Mouse (Mus musculus): ENCODE data around the gene Ndufaf2. TPM values are rescaled to one million over a fixed set of nuclear protein-coding genes. Genes with fewer than 3 reads are reported as not detected.

The Ndufaf2 gene
- polyA plus RNA-seq, 1 experiment, result 0.84 TPM

GRCm38 (mm10) chr13:108185530-108185929 is 27.1 kb upstream of the Ndufaf2 start:
- H3K27me3 ChIP-seq (ENCODE audit: control insufficient read depth, insufficient read depth, low read length), result no peaks in the 10 kb centered on the region
- no peak overlapping the region for H3K27ac ChIP-seq (ENCODE audit: insufficient read depth, low read depth, low read length)
- WGBS, result 94% methylated on average over 3 of the region's 3 CpGs
- no peak overlapping the region for H3K4me3 ChIP-seq (ENCODE audit: low read depth, low read length)
- TF ChIP-seq POLR2A (IDR thresholded peaks at IDR 0.05; ENCODE audit: low read depth, low read length) (no peak), CTCF (IDR thresholded peaks at IDR 0.05; ENCODE audit: extremely low read depth, insufficient read length, insufficient replicate concordance, low read depth, low read length) (no peak)
- peaks cover 36% of the 10 kb centered on the region for H3K36me3 ChIP-seq (ENCODE audit: control insufficient read depth, insufficient read depth, low read length)
- no peaks in the 10 kb centered on the region for H3K4me1 ChIP-seq (ENCODE audit: control insufficient read depth, insufficient read depth, insufficient read length, low read length)

DNA sequence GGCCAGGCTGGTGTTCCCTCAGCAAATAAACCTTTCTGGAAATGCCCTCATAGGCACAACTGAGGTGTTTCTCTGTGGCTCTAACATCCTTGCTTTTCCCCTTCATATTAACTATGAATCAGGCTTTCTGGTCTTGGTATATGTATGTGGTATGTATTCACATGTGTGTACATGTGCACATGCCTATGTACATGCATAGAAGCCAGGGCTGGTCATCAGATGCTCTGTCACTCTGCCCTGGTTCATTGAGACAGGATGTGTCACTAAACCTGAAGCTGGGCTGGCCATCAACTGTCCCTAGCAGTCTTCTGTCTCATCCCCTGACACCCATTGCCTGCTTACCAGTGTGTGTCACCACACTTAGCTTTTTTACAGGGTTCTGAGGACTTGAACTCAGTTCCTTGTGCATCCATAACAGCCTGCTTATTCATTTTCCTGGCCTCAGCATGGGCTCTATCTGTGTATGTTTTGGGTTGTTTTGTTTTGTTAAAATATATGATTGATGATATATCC is 26.4 kb upstream of the Ndufaf2 start:
- Histone ChIP-seq H3K27me3 (ENCODE audit: control insufficient read depth, insufficient read depth, low read length) (no peaks in the 10 kb centered on the region), H3K27ac (ENCODE audit: insufficient read depth, low read depth, low read length) (no peak overlapping the region), H3K4me1 (ENCODE audit: control insufficient read depth, insufficient read depth, insufficient read length, low read length) (no peaks in the 10 kb centered on the region), H3K36me3 (ENCODE audit: control insufficient read depth, insufficient read depth, low read length) (peaks cover 39% of the 10 kb centered on the region), H3K4me3 (ENCODE audit: low read depth, low read length) (no peak overlapping the region)
- TF ChIP-seq POLR2A (IDR thresholded peaks at IDR 0.05; ENCODE audit: low read depth, low read length) (no peak), CTCF (IDR thresholded peaks at IDR 0.05; ENCODE audit: extremely low read depth, insufficient read length, insufficient replicate concordance, low read depth, low read length) (no peak)

DNA sequence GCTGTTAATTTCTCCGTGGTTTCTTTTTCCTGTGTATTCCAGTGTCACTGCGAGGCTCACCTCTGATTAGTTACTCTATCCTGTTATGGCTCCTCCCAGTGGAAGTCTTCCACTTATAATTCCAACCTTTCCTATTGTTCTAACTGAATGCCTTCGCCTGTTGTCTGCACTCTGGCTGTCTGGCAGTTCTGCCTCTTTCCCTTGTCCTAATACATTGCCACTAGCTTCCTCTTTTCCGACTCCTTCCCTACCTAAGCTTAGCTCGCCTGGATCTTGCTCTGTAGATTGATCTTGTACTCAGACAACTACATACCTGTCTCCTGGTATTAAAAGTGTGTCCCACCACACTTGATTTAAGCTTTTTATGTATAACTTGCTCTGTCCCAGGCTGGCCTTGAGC is 22.4 kb upstream of the Ndufaf2 start:
- 83% methylated on average over 5 of the region's 5 CpGs for WGBS

GRCm38 (mm10) chr13:108179618-108180017 is 21.2 kb upstream of the Ndufaf2 start:
- Histone ChIP-seq H3K4me1 (ENCODE audit: control insufficient read depth, insufficient read depth, insufficient read length, low read length) (no peaks in the 10 kb centered on the region), H3K27me3 (ENCODE audit: control insufficient read depth, insufficient read depth, low read length) (no peaks in the 10 kb centered on the region), H3K27ac (ENCODE audit: insufficient read depth, low read depth, low read length) (no peak overlapping the region), H3K36me3 (ENCODE audit: control insufficient read depth, insufficient read depth, low read length) (peaks cover 41% of the 10 kb centered on the region), H3K4me3 (ENCODE audit: low read depth, low read length) (no peak overlapping the region)
- 85% methylated on average over 8 of the region's 8 CpGs for WGBS
- TF ChIP-seq CTCF (IDR thresholded peaks at IDR 0.05; ENCODE audit: extremely low read depth, insufficient read length, insufficient replicate concordance, low read depth, low read length) (no peak), POLR2A (IDR thresholded peaks at IDR 0.05; ENCODE audit: low read depth, low read length) (no peak)

More for the DNA sequence above, 22.4 kb upstream of the Ndufaf2 start:
- TF ChIP-seq CTCF (IDR thresholded peaks at IDR 0.05; ENCODE audit: extremely low read depth, insufficient read length, insufficient replicate concordance, low read depth, low read length) (no peak), POLR2A (IDR thresholded peaks at IDR 0.05; ENCODE audit: low read depth, low read length) (no peak)
- H3K27me3 ChIP-seq (ENCODE audit: control insufficient read depth, insufficient read depth, low read length), result no peaks in the 10 kb centered on the region
- no peak overlapping the region for H3K27ac ChIP-seq (ENCODE audit: insufficient read depth, low read depth, low read length)
- H3K4me3 ChIP-seq (ENCODE audit: low read depth, low read length), result no peak overlapping the region
- no peaks in the 10 kb centered on the region for H3K4me1 ChIP-seq (ENCODE audit: control insufficient read depth, insufficient read depth, insufficient read length, low read length)
- peaks cover 45% of the 10 kb centered on the region for H3K36me3 ChIP-seq (ENCODE audit: control insufficient read depth, insufficient read depth, low read length)

DNA sequence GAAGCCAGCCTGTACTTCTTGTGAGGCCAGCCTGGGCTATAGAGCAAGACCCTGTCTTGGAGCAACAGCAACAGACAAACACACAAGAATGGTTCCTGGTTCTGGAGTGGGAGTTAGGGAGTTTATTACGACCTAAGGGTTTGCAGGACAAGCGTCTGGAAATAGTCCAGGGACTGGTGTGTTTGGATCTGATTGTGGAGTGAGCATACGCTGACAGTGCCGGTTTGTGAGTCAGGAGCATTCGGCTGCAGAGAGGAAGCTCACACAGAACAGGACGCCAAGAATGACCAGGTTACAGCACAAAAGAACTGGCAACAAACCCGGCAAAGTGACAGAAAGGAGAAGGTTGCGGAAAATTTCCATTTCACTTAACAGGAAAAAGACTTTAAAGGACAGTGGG is 12.1 kb upstream of the Ndufaf2 start:
- H3K27ac ChIP-seq (ENCODE audit: insufficient read depth, low read depth, low read length), result no peak overlapping the region
- no peaks in the 10 kb centered on the region for H3K4me1 ChIP-seq (ENCODE audit: control insufficient read depth, insufficient read depth, insufficient read length, low read length)
- H3K27me3 ChIP-seq (ENCODE audit: control insufficient read depth, insufficient read depth, low read length), result no peaks in the 10 kb centered on the region
- peaks cover 25% of the 10 kb centered on the region for H3K36me3 ChIP-seq (ENCODE audit: control insufficient read depth, insufficient read depth, low read length)
- WGBS, result 88% methylated on average over 8 of the region's 8 CpGs
- H3K4me3 ChIP-seq (ENCODE audit: low read depth, low read length), result no peak overlapping the region
- TF ChIP-seq CTCF (IDR thresholded peaks at IDR 0.05; ENCODE audit: extremely low read depth, insufficient read length, insufficient replicate concordance, low read depth, low read length) (no peak), POLR2A (IDR thresholded peaks at IDR 0.05; ENCODE audit: low read depth, low read length) (no peak)

- no peak overlapping the region for H3K4me3 ChIP-seq (ENCODE audit: low read depth, low read length)
- no peak overlapping the region for H3K27ac ChIP-seq (ENCODE audit: insufficient read depth, low read depth, low read length)
- H3K36me3 ChIP-seq (ENCODE audit: control insufficient read depth, insufficient read depth, low read length), result peaks cover 25% of the 10 kb centered on the region
- H3K4me1 ChIP-seq (ENCODE audit: control insufficient read depth, insufficient read depth, insufficient read length, low read length), result no peaks in the 10 kb centered on the region
- 93% methylated on average over 1 of the region's 1 CpGs for WGBS
- no peaks in the 10 kb centered on the region for H3K27me3 ChIP-seq (ENCODE audit: control insufficient read depth, insufficient read depth, low read length)
- TF ChIP-seq POLR2A (IDR thresholded peaks at IDR 0.05; ENCODE audit: low read depth, low read length) (no peak), CTCF (IDR thresholded peaks at IDR 0.05; ENCODE audit: extremely low read depth, insufficient read length, insufficient replicate concordance, low read depth, low read length) (no peak)
These were observed 11.6 kb upstream of the Ndufaf2 start for GRCm38 (mm10) chr13:108170002-108170401.

DNA sequence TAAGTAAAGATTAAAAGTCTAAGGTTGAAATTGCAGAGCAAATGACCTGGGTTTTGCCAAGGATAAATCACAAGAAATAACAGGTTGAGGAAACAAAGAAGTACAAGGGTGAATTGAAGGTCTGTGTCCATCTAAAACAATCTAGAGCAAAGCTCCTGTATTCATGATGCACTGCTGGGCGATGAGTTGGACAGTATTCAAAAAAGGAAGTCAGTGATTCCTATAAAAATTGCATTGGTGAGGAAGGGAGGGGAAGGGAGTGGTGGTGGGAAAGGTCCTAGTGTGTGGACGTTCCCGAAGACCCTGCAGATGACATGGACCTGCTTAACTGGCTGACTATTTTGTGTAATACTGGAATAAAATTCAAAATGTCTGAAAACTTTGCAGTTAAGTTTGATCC is 6.2 kb upstream of the Ndufaf2 start:
- no peaks in the 10 kb centered on the region for H3K27me3 ChIP-seq (ENCODE audit: control insufficient read depth, insufficient read depth, low read length)
- no peak for TF ChIP-seq POLR2A (IDR thresholded peaks at IDR 0.05; ENCODE audit: low read depth, low read length)
- no peak for TF ChIP-seq CTCF (IDR thresholded peaks at IDR 0.05; ENCODE audit: extremely low read depth, insufficient read length, insufficient replicate concordance, low read depth, low read length)
- no peak overlapping the region for H3K4me3 ChIP-seq (ENCODE audit: low read depth, low read length)
- peaks cover 6% of the 10 kb centered on the region; the same call in 1 of the 2 replicates for H3K4me1 ChIP-seq (ENCODE audit: control insufficient read depth, insufficient read depth, insufficient read length, low read length)
- no peak overlapping the region for H3K27ac ChIP-seq (ENCODE audit: insufficient read depth, low read depth, low read length)
- peaks cover 4% of the 10 kb centered on the region; the same call in 1 of the 2 replicates for H3K36me3 ChIP-seq (ENCODE audit: control insufficient read depth, insufficient read depth, low read length)
- WGBS, result 88% methylated on average over 3 of the region's 3 CpGs

All from small intestine, adult 2 months (tissue).